Mouse (Mus musculus): ENCODE measurements at regions not wholly inside any gene's neighbourhood (a gene's known extent, or its start where the extent isn't known, plus 50 kb on each side); places are given as distances from the start of the nearest gene placed in this dataset.

DNA sequence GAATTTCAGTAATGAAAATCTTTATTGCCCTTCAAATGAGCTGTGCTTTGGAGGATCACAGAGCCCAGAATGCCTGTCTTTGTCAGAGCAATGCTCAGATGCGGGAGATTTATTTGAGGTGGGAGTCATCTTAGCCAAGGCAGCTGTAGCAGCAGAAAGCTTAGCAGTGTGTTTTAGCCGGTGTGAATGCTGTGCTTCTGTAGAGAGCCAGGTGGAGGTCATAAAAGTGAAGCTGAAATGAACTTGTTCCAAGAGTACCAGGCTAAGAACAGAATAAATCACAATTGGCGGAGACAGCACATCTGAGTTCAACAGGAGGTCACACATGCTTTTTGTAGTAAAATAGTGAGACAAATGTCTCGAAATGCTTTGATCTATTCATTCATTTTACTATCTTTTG lies 539.3 kb upstream of the Sox11 start:
- no peak overlapping the region for H3K4me3 ChIP-seq (ENCODE audit: control insufficient read depth, low read depth, low read length)
- H3K27me3 ChIP-seq (ENCODE audit: control insufficient read depth, insufficient read depth, low read length) = no peaks in the 10 kb centered on the region
- TF ChIP-seq CTCF (IDR thresholded peaks at IDR 0.05; ENCODE audit: control insufficient read depth, insufficient read depth, insufficient replicate concordance, low read depth, low read length) (no peak), POLR2A (IDR thresholded peaks at IDR 0.05; ENCODE audit: control insufficient read depth, low read depth, low read length) (no peak)
- H3K27ac ChIP-seq (ENCODE audit: control insufficient read depth, insufficient read depth, low read depth, low read length) = no peak overlapping the region
- no peaks in the 10 kb centered on the region for H3K4me1 ChIP-seq (ENCODE audit: control insufficient read depth, insufficient read depth, low read length)
- no peaks in the 10 kb centered on the region for H3K36me3 ChIP-seq (ENCODE audit: control insufficient read depth, insufficient read depth, low read length)

DNA sequence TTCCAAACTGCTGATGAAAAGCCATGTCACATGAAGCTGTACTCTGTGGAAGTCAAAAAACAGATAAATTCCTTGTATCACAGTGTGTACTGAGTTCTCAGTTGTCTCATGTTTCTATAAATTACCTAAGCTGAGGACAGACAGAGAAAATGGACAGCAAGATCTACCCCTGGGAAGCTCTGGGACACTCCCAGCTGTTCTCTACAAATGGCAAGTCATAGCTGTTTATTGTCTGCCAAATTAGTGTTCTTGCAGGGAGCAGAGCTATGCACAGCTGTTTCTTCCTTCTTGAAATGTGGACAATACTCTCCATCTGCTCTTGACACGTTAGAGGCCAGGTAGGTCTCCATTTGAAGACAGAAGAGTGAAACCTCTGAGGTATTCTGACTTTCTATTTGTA lies 524.0 kb upstream of the Sox11 start:
- no peak for TF ChIP-seq CTCF (IDR thresholded peaks at IDR 0.05; ENCODE audit: control insufficient read depth, insufficient read depth, insufficient replicate concordance, low read depth, low read length)
- no peak for TF ChIP-seq POLR2A (IDR thresholded peaks at IDR 0.05; ENCODE audit: control insufficient read depth, low read depth, low read length)
- H3K36me3 ChIP-seq (ENCODE audit: control insufficient read depth, insufficient read depth, low read length) = no peaks in the 10 kb centered on the region
- H3K4me3 ChIP-seq (ENCODE audit: control insufficient read depth, low read depth, low read length) = no peak overlapping the region
- no peaks in the 10 kb centered on the region for H3K4me1 ChIP-seq (ENCODE audit: control insufficient read depth, insufficient read depth, low read length)
- H3K27ac ChIP-seq (ENCODE audit: control insufficient read depth, insufficient read depth, low read depth, low read length) = no peak overlapping the region
- H3K27me3 ChIP-seq (ENCODE audit: control insufficient read depth, insufficient read depth, low read length) = no peaks in the 10 kb centered on the region

DNA sequence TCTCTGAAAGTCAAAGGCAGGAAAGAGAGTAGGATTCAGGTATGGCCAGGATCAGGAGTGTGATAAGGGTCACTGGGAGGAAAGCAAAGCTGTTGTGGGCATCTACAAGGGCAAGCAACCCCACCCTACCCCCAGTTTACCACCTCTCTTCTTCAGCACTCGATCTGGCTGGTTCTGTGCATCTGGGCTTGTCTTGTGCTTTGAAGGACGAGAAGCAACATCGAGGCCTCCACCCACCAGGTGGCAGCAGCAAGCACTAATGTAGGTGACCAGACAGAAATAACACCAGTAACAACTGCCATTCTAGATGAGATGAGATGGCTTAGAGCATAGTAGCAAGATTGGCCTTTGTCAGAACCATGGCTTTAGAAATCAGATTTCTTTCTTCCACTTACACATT lies 507.2 kb upstream of the Sox11 start:
- no peaks in the 10 kb centered on the region for H3K36me3 ChIP-seq (ENCODE audit: control insufficient read depth, insufficient read depth, low read length)
- no peak overlapping the region for H3K4me3 ChIP-seq (ENCODE audit: control insufficient read depth, low read depth, low read length)
- no peaks in the 10 kb centered on the region for H3K4me1 ChIP-seq (ENCODE audit: control insufficient read depth, insufficient read depth, low read length)
- no peak overlapping the region for H3K27ac ChIP-seq (ENCODE audit: control insufficient read depth, insufficient read depth, low read depth, low read length)
- TF ChIP-seq POLR2A (IDR thresholded peaks at IDR 0.05; ENCODE audit: control insufficient read depth, low read depth, low read length) = no peak
- peak; percentile 40; the same call in 1 of the 2 replicates for TF ChIP-seq CTCF (IDR thresholded peaks at IDR 0.05; ENCODE audit: control insufficient read depth, insufficient read depth, insufficient replicate concordance, low read depth, low read length)
- H3K27me3 ChIP-seq (ENCODE audit: control insufficient read depth, insufficient read depth, low read length) = no peaks in the 10 kb centered on the region

DNA sequence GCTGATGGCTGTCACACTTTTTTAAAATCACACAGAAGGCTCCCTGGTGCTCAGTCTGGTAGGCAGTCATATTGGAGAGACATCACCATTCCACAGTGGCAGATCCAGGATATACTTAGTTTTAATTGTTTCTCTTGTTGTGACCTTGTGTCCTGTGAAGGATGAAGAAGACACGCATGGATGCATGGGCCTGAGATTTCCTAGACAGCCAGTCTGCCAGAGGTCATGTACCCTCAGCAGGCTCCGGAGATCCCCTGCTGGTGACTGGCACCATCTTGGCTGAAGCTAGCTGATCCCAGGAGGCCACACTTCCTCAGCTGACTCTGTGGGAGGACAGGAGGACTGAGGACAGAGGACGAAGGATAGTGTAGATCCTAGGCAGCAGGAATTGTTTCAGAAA lies 506.7 kb upstream of the Sox11 start:
- Histone ChIP-seq H3K27me3 (ENCODE audit: control insufficient read depth, insufficient read depth, low read length) (no peaks in the 10 kb centered on the region), H3K27ac (ENCODE audit: control insufficient read depth, insufficient read depth, low read depth, low read length) (no peak overlapping the region), H3K4me3 (ENCODE audit: control insufficient read depth, low read depth, low read length) (no peak overlapping the region), H3K36me3 (ENCODE audit: control insufficient read depth, insufficient read depth, low read length) (no peaks in the 10 kb centered on the region), H3K4me1 (ENCODE audit: control insufficient read depth, insufficient read depth, low read length) (no peaks in the 10 kb centered on the region)
- no peak for TF ChIP-seq CTCF (IDR thresholded peaks at IDR 0.05; ENCODE audit: control insufficient read depth, insufficient read depth, insufficient replicate concordance, low read depth, low read length)
- no peak for TF ChIP-seq POLR2A (IDR thresholded peaks at IDR 0.05; ENCODE audit: control insufficient read depth, low read depth, low read length)

DNA sequence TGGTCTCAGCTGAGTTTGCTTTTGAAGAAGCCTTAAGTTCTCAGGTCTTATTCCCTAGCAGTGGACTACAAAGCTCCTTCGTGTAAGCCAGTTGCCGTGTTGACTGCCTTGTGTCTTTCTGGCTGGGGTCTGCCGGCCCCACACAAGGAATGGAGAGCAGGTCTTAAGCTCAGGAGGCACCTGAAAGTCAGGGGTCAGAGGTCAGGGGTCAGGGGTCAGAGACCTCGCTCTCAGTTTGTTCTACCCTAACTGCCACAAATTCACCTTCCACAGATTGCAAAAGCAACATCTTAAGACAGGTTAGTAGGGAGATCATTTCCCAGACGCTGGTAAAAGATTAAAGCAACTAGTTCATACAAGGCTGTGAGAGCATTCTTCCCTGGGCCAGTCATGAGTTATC lies 505.8 kb upstream of the Sox11 start:
- no peak for TF ChIP-seq POLR2A (IDR thresholded peaks at IDR 0.05; ENCODE audit: control insufficient read depth, low read depth, low read length)
- no peak for TF ChIP-seq CTCF (IDR thresholded peaks at IDR 0.05; ENCODE audit: control insufficient read depth, insufficient read depth, insufficient replicate concordance, low read depth, low read length)
- Histone ChIP-seq H3K36me3 (ENCODE audit: control insufficient read depth, insufficient read depth, low read length) (no peaks in the 10 kb centered on the region), H3K4me3 (ENCODE audit: control insufficient read depth, low read depth, low read length) (no peak overlapping the region), H3K27me3 (ENCODE audit: control insufficient read depth, insufficient read depth, low read length) (no peaks in the 10 kb centered on the region), H3K27ac (ENCODE audit: control insufficient read depth, insufficient read depth, low read depth, low read length) (no peak overlapping the region), H3K4me1 (ENCODE audit: control insufficient read depth, insufficient read depth, low read length) (no peaks in the 10 kb centered on the region)

DNA sequence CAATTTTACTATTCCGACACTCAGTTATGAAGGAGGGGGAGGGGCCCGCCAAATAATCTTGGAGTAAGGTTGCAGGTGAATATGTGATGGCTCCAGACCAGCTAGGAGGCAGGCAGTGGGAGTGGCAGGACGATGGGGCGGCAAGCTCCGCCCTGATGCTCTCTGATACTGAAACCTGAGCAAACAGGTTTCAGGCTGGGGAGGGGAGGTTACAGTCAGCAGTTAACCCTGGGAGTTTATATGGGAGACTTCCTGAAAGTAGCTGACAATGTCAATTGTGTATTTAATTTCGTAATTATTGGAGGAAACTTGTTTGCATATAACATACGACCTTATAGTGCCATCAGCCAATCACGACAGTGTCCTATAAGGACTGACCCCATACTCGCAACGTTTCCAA lies 505.0 kb upstream of the Sox11 start:
- Histone ChIP-seq H3K4me3 (ENCODE audit: control insufficient read depth, low read depth, low read length) (no peak overlapping the region), H3K36me3 (ENCODE audit: control insufficient read depth, insufficient read depth, low read length) (no peaks in the 10 kb centered on the region), H3K27me3 (ENCODE audit: control insufficient read depth, insufficient read depth, low read length) (no peaks in the 10 kb centered on the region), H3K4me1 (ENCODE audit: control insufficient read depth, insufficient read depth, low read length) (no peaks in the 10 kb centered on the region), H3K27ac (ENCODE audit: control insufficient read depth, insufficient read depth, low read depth, low read length) (no peak overlapping the region)
- TF ChIP-seq CTCF (IDR thresholded peaks at IDR 0.05; ENCODE audit: control insufficient read depth, insufficient read depth, insufficient replicate concordance, low read depth, low read length) (no peak), POLR2A (IDR thresholded peaks at IDR 0.05; ENCODE audit: control insufficient read depth, low read depth, low read length) (no peak)

DNA sequence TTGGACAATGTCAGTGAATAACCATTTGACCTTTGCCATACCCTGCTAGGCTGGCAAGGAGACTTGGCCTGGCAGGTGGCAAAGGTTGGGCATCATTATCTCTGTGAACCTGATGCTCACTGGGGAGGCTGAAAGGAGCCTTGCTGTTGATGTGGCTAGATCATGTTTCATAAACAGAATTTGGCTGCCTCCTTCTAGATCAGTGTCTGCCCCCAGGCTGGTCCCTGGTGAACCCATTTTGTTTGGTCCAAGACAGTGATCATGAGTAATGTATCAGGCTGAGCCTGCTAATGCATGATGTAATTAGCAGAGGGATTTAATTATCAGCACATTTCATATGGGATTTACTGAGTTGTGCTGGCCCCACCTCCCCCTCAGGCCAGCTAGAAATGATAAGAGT lies 502.6 kb upstream of the Sox11 start:
- TF ChIP-seq POLR2A (IDR thresholded peaks at IDR 0.05; ENCODE audit: control insufficient read depth, low read depth, low read length) (no peak), CTCF (IDR thresholded peaks at IDR 0.05; ENCODE audit: control insufficient read depth, insufficient read depth, insufficient replicate concordance, low read depth, low read length) (no peak)
- no peaks in the 10 kb centered on the region for H3K36me3 ChIP-seq (ENCODE audit: control insufficient read depth, insufficient read depth, low read length)
- no peak overlapping the region for H3K27ac ChIP-seq (ENCODE audit: control insufficient read depth, insufficient read depth, low read depth, low read length)
- no peaks in the 10 kb centered on the region for H3K27me3 ChIP-seq (ENCODE audit: control insufficient read depth, insufficient read depth, low read length)
- H3K4me3 ChIP-seq (ENCODE audit: control insufficient read depth, low read depth, low read length) = no peak overlapping the region
- no peaks in the 10 kb centered on the region for H3K4me1 ChIP-seq (ENCODE audit: control insufficient read depth, insufficient read depth, low read length)

DNA sequence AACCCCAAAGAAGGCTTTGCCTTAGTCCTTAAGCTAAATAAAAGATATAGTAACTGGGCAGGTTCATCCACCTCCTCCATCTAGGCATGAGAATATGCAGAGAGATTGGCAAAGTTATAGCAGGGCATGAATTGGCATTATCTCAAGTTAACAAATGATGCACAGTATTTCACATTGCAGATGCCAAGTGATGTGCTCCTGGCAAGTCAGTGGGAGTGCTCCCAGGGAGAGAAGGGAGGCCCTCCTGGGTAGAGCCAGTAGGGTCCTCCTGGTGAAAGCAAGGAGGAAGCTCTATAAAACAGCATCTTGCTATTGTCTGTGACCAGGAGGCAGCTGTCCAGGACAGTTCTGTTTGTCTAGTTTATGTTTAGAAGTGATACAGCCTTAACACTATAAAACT lies 496.6 kb upstream of the Sox11 start:
- TF ChIP-seq POLR2A (IDR thresholded peaks at IDR 0.05; ENCODE audit: control insufficient read depth, low read depth, low read length) (no peak), CTCF (IDR thresholded peaks at IDR 0.05; ENCODE audit: control insufficient read depth, insufficient read depth, insufficient replicate concordance, low read depth, low read length) (no peak)
- Histone ChIP-seq H3K27me3 (ENCODE audit: control insufficient read depth, insufficient read depth, low read length) (no peaks in the 10 kb centered on the region), H3K4me1 (ENCODE audit: control insufficient read depth, insufficient read depth, low read length) (no peaks in the 10 kb centered on the region), H3K36me3 (ENCODE audit: control insufficient read depth, insufficient read depth, low read length) (no peaks in the 10 kb centered on the region), H3K4me3 (ENCODE audit: control insufficient read depth, low read depth, low read length) (no peak overlapping the region), H3K27ac (ENCODE audit: control insufficient read depth, insufficient read depth, low read depth, low read length) (no peak overlapping the region)

Data from testis, adult 2 months (tissue).